In the genomic region with DNA sequence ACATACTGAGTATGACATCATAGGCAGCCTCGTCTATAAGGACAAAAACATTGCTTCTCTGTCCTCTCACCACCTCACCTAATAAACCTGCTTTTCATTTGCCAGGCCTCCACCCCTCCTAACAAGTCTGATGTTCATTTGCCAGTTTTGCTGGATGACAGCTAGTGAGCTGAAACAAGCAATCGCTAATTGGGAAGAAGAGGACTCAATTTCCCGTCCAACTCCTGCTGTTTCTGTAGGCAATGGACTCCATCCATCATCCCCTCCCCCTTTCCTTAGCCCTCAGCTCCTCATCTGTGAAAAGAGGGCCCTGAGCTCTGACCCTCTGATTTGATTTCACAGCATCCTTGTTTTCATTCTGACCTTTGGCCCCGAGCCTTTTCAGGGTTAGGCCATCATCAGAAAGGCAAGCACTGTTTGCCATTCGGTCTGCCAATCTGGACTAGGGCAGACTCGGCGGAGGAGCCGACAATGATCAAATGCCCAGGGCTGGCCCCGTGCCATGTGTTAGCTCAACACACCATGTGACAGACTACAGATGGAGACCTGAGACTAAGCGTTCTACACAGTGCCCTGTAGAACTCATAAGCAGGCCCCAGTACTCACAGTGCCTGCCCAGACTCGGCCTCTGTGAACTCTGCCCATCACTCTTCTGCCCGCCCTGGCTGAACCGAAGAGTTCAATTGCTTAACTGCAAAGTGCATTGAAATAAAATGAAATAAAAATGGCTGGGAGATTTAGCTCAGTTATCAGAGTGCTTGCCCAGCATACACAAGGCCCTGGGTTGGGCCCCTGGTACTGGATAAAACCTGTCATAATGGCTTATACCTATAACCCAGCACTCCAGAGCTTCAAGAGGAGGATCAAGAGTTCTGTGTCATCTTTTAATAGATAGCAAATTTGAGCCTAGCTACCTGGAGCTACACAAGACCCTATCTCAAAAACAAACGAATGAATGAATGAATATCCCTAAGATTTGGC, we compare ENCODE assay signal across 8 mouse cellular contexts.
DNase-seq lines count a peak whose midpoint lies in the region; ATAC-seq and TF ChIP-seq lines count a peak whose summit lies in the region.

No protein-coding gene starts in this region.

- H3K4me2 ChIP-seq in forebrain, postnatal 0 days (ENCODE audit: low read depth), result no peak overlapping the region
- H3K4me2 ChIP-seq in kidney, embryonic 14.5 days (replicated peaks; ENCODE audit: low read depth, low read length), result no peak overlapping the region

- H3K27ac ChIP-seq in forebrain, postnatal 0 days (ENCODE audit: low read depth, low read length), result no peak overlapping the region
- H3K27ac ChIP-seq in kidney, embryonic 14.5 days (ENCODE audit: low read depth, low read length), result no peak overlapping the region

- H3K4me3 ChIP-seq in forebrain, postnatal 0 days (ENCODE audit: low read depth, low read length), result no peak overlapping the region
- no peak overlapping the region for H3K4me3 ChIP-seq in kidney, embryonic 14.5 days (ENCODE audit: low read length)

- intact Hi-C loops in left cerebral cortex, postnatal 25 days (cut with DNase I), result no loop called here

- no peaks in the 10 kb centered on the region for H3K27me3 ChIP-seq in forebrain, postnatal 0 days (ENCODE audit: insufficient read depth, low read length)
- no peaks in the 10 kb centered on the region for H3K27me3 ChIP-seq in kidney, embryonic 14.5 days (ENCODE audit: control insufficient read depth, insufficient read depth, low read length)

- ATAC-seq in forebrain, postnatal 0 days, result peak; percentile 91
- ATAC-seq in kidney, embryonic 14.5 days (ENCODE audit: low FRiP score, low TSS enrichment), result peak; percentile 62; the same call in 1 of the 2 replicates
- no peak for ATAC-seq in CD4-positive, CD25-positive, alpha-beta regulatory T cell, adult 4 months

- DNase-seq in adrenal gland, postnatal 10 days, result peak; percentile 66
- DNase-seq in cerebellum, adult 11-12 months, result peak; percentile 93
- peak; percentile 66 for DNase-seq in forebrain, postnatal 0 days
- DNase-seq in left cerebral cortex, postnatal 25 days (ENCODE audit: low spot score in 2 of 2), result peak; percentile 42 to 67
- DNase-seq in ovary, postnatal 10 days (ENCODE audit: low spot score), result peak; percentile 9
- no peak for DNase-seq in spleen, postnatal 36 days (ENCODE audit: low spot score in 2 of 2)

- H3K9me3 ChIP-seq in forebrain, postnatal 0 days (ENCODE audit: low read length), result no peaks in the 10 kb centered on the region
- no peaks in the 10 kb centered on the region for H3K9me3 ChIP-seq in kidney, embryonic 14.5 days (ENCODE audit: control insufficient read depth, low read length)

- H3K36me3 ChIP-seq in forebrain, postnatal 0 days (ENCODE audit: insufficient read depth), result no peaks in the 10 kb centered on the region
- H3K36me3 ChIP-seq in kidney, embryonic 14.5 days (ENCODE audit: control insufficient read depth, insufficient read depth, low read length), result no peaks in the 10 kb centered on the region

- no peak overlapping the region for H3K9ac ChIP-seq in forebrain, postnatal 0 days
- H3K9ac ChIP-seq in kidney, embryonic 14.5 days (ENCODE audit: low read depth, low read length), result no peak overlapping the region

- 29% methylated on average over 14 of the region's 14 CpGs for WGBS in forebrain, postnatal 0 days
- 49% methylated on average over 14 of the region's 14 CpGs for WGBS in kidney, embryonic 14.5 days

- no peaks in the 10 kb centered on the region for H3K4me1 ChIP-seq in forebrain, postnatal 0 days (ENCODE audit: insufficient read depth)
- H3K4me1 ChIP-seq in kidney, embryonic 14.5 days (ENCODE audit: control insufficient read depth, insufficient read depth, low read length), result no peaks in the 10 kb centered on the region

- TF ChIP-seq CTCF in forebrain, postnatal 0 days (IDR thresholded peaks at IDR 0.05; ENCODE audit: low read depth), result no peak

Comparison
In these comparisons a context has a peak if more than half of its experiments do, and no peak if none do; other contexts are left out.
1. DNase-seq: peak in adrenal gland, postnatal 10 days (single experiment), cerebellum, adult 11-12 months (single experiment), forebrain, postnatal 0 days (single experiment), left cerebral cortex, postnatal 25 days (2 of 2) and ovary, postnatal 10 days (single experiment); none in spleen, postnatal 36 days (0 of 2).